9 mouse cellular contexts compared by ENCODE assay signal in genomic region chr4:65317877-65318525, GRCm38 (mm10).
DNase-seq lines count a peak whose midpoint lies in the region.
"Had no signal": no experiment of that assay in that cellular context is flagged by ENCODE, and none has a peak within 500 bp of the region (broad histone marks: within the 10 kb centered on the region; RNA-seq: fewer than 3 reads in every experiment).

No protein-coding gene starts in this region.

- intact Hi-C loops in heart, postnatal 10 days (cut with DNase I): no loop called here

- peak; percentile 4 for DNase-seq in adrenal gland, postnatal 10 days
- DNase-seq in adrenal gland, adult 8-10 months: no peak
- DNase-seq in heart, postnatal 10 days: peak; percentile 30 to 31
- no peak for DNase-seq in heart, adult 8-10 months (ENCODE audit: low spot score)
- peak; percentile 9 for DNase-seq in testis, postnatal 14 days (ENCODE audit: low spot score)
- no peak for DNase-seq in testis, postnatal 10 days (ENCODE audit: low spot score)
- DNase-seq in gastrocnemius, adult 8-10 months (ENCODE audit: low spot score in 2 of 2): no peak
- no peak for DNase-seq in layer of hippocampus, adult 9-10 months (ENCODE audit: low spot score)
- DNase-seq: thymus, postnatal 25 days had no signal

Comparison
In these comparisons a context has a peak if more than half of its experiments do, and no peak if none do; other contexts are left out.
1. DNase-seq: peak in adrenal gland, postnatal 10 days (single experiment), heart, postnatal 10 days (2 of 2) and testis, postnatal 14 days (single experiment); none in adrenal gland, adult 8-10 months (single experiment), heart, adult 8-10 months (single experiment), testis, postnatal 10 days (single experiment), gastrocnemius, adult 8-10 months (0 of 2) and layer of hippocampus, adult 9-10 months (single experiment).